Mouse (Mus musculus) left cerebral cortex, postnatal 25 days (tissue): ENCODE measurements around the gene Prkag2. TPM values are rescaled to one million over a fixed set of nuclear protein-coding genes. Genes with fewer than 3 reads are reported as not detected.

Experiments used
- DNase-seq, 2 experiments: peaks; one replicate each; pipeline ENCODE4 v3.0.0; 2022; ENCODE audit warnings: low spot score in 2 of 2, mixed read lengths in 1 of 2
- intact Hi-C: fragments of 180-260 bp; cut with DNase I; formaldehyde crosslinking; loops from one replicate; pipeline ENCODE4 v1.15.1; 2025
- total RNA-seq, 2 experiments: library from RNA; stranded (reverse); gene quantifications; 2 replicates each; pipeline ENCODE4 v1.2.3; 2021

The Prkag2 gene
- total RNA-seq, 2 experiments from 2014 or later: 102 to 108 TPM

DNA sequence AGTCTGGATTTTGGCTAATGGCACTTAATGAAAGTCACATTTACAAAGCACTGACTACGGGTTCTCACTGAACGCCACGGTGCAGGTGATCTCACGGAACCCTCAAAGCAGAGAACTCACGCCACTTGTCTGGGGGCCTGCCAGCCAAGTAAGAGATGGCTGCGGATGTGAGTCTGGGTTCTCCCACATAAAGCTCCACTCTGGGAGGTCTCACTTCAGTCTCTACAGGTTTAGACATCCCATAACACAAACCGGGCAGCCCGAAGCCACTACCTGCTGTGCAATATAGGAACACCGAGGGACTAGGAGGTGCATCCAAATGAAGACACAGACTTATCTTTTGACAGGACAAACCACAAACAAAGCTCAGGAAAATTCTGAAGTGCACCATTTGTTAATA, 193.6 kb downstream of the Prkag2 start:
- intact Hi-C loops: loop anchor here (5.0 to 10.0 kb wide), 2 partner anchors 80 to 178 kb away; no protein-coding TSS in a partner anchor
- no peak for DNase-seq

DNA sequence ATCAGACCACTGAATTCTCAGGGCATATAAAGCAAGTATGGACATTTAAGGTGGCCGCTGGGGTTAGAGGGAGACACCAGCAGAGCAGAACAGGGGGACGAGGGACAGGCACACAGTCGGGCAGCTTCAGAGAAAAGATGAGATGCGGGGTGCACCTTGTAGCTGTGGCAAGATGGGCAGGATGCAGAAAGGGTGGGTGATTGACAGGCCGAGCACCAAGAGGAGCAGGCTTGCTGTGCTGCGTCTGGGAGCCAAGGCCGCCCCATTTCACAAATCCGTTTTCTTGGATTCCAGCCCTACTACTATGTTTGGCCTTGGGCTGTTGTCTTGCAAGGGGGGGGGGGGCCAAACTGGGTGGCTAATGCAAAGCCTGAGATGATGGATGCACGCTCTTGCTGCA, 195.5 kb downstream of the Prkag2 start:
- no peak for DNase-seq
- intact Hi-C loops: loop anchor here (5.0 to 10.0 kb wide), 2 partner anchors 82 to 180 kb away; no protein-coding TSS in a partner anchor

DNA sequence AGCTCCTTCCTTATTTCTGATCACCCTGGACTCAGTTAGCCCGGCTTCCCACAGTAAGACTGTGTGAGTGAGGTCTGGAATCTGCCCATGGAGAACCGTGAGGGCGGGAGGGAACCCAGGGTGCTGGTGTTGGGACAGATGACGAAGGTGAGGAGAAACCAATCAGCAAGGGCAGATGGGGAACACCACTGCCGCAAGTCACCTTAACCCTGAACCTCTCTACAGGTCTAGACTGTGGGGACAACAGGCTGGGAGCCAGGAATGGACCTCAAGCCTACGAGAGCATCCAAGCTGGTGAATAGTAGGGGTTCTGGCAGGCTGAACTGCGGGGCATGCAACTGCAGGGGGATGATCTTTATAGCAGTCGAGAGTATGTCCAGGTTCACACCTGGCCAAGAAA, 196.0 kb downstream of the Prkag2 start:
- DNase-seq: no peak
- intact Hi-C loops: loop anchor here (10.0 kb wide), 1 partner anchor 180 kb away; no protein-coding TSS in a partner anchor

DNA sequence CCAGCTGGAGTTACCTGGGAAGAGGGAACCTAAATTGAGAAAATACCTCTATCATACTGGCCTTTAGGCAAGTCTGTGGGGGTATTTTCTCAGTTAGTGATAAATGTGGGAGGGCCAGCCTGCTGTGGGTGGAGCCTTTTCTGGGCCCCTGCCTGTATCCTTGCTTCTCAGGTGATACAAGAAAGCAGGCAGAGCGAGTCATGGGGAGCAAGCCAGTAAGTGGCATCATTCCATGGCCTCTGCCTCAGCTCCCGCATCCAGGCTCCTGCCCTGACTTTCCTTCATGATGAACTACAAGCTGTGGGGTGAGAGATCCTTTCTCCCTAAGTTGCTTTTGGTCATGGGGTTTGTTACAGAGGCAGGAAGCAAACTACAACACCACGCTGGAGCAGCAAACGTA, 196.4 kb downstream of the Prkag2 start:
- intact Hi-C loops: loop anchor here (10.0 kb wide), 1 partner anchor 181 kb away; no protein-coding TSS in a partner anchor
- no peak for DNase-seq

DNA sequence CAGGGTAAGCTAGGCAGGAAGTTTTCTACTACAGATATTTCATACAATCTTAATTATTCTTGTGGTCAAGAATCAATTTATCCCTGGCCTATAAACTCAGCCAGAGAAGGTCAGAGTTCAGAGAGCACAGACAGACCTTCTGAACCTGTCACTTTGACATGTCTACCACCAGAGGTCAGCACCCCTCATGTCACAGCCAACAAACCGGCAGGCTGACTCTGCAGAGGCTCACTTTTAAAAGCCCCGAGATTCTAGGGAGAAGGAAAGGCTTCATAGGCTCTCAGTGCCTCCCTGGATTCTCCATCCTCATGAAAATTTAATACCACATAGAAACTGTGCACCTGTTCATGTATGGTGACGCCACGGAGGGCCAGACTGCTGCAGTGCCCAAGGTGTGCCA, 197.6 kb downstream of the Prkag2 start:
- DNase-seq: no peak
- intact Hi-C loops: loop anchor here (10.0 kb wide), 1 partner anchor 182 kb away; no protein-coding TSS in a partner anchor

DNA sequence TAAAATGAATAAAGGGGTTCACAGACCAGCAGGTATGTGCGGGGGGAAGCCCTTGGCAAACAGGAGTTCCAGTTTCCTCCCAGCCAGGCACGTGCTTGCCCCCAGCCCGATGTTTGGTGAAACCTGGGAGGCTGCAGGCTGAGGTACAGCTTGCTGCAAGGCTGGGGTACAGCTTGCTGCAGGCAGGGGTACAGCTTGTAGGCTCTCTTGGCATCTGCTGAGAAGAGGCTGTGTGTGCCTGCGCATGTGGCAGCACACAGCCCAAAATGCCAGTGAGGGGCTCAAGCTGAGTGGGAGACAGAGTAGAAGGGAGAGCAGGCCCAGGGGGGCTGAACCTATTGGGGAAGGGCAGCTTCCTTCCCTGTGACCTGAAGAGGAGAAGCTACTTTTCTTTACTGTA, 204.8 kb downstream of the Prkag2 start:
- intact Hi-C loops: no loop called here
- DNase-seq: no peak

DNA sequence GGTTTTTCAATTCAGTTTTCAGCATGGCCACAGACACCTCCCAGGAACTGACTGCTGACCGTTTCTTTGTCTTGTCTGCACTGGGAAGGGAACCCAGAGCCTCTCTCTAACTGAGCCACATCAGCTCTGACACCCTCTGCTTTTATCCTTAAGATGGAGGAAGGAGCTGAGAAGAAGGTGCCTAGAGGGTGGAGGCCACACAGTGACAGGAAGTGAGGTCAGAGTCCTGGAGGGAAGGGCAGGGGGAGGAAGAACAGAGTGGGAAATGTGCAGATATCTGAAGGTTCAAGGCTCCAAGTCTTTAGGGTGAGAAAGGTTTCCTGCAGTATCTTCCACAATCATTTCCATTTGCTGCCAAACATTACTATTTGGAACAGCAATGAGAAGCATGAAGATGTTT, 205.6 kb downstream of the Prkag2 start:
- intact Hi-C loops: no loop called here
- DNase-seq: no peak

DNA sequence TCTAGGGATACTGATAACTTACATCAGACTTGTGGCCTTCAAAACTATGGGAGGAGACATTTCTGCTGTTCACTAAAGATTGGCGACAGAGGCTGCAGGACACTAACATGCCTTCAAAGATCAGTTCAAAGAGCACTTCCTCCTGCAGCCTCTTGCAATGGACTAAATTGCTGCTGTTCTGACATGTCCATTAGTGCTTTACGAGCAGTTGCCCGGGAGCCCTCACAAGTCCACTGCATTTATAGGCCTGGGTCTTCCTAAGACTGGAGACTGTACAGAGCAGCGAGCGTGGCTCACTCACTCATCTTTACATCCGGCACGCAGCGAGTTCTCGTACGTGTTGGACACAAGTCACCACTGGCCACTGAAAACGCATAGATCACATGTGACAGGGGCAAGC, 208.0 kb downstream of the Prkag2 start:
- no peak for DNase-seq
- intact Hi-C loops: no loop called here

DNA sequence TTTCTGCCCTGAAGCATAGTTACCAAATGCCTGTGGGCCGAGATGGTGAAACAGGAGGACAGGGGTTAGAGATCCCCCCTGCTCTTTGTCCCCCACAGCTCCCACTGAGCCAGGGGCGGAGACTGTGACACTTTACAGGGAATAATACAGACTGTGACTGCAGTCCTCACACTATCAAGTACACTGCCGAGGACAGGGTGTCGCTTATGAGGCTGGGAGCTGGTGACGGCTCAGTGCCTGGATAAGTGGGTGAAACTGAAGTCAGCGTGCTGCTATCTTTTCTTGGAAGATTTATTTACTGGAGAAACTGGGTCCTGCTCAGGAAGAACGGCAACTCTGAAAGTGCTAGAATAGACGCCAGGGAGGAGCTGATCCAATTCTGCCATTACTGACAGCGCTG, 210.6 kb downstream of the Prkag2 start:
- DNase-seq: peak in 1 of 2 experiments; percentile 55
- intact Hi-C loops: no loop called here

DNA sequence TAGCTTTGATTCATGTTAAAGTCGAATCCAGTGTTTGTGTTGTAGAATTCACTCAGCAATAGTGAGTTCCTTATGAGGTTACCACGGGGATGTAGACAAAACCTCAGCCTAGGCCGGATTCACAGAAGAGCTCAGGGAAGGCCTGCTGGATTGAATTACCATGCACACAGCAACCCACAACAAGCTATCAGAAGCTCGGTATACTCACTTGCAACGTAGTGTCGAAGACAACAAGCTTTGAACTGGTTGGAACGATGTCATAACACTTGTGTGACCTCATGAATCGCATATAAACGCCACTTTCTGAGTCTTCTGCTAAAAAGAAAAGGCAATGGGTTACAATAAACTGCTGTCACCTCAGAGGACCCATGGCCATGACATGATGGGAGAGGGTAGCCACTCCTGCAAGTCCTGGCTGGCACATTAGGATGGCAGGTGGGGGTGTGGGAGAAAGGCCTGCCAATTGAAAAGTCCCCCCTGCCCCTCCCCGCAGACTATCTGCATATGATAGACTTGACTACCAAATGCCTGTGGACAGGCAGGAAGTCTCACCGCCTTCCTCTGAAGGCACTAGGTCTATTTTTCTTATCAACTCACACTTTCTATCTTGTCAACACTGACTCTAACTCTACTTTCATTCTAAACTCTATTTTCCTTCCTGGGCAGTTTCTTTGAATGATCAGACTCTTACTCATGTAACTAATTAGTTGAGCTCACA, 211.4 kb downstream of the Prkag2 start:
- intact Hi-C loops: no loop called here
- DNase-seq: no peak

DNA sequence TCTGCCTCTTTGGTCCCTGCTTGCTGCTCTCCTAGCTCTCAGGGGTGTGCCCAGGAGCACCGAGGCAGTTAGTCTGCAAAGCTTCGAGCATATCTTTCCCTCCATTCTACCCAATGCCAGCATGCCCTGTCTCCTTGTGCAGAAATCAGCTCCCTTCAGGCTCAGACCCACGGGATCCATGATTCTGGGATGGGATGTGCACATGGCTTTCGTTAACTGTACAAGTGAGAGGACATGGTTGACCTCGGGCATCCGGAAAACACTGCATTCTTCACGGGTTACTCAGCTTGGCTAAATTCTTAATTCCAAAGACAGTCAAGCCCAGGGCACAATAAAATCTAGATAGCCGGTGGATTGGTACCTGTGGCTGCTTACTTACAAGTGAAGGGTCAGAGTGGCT, 213.2 kb downstream of the Prkag2 start:
- intact Hi-C loops: no loop called here
- no peak for DNase-seq

DNA sequence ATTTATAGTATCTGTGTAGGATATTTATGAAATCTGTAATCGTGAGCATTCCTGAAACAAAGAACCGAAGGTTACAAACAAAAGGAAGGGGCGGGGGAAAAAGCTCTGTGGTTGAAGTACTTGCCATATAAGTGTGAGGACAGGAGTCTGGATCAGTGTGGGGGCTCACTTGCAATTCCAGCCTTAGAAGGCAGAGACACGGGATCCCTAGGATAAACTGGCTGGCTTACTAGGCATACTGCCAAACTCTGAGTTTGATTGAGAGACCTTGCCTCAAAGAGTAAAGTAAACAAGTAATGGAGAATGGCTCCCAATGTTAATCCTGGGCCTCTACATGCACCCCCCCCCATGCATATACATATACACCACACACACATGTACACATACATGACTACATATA, 221.7 kb downstream of the Prkag2 start:
- DNase-seq: no peak
- intact Hi-C loops: no loop called here

DNA sequence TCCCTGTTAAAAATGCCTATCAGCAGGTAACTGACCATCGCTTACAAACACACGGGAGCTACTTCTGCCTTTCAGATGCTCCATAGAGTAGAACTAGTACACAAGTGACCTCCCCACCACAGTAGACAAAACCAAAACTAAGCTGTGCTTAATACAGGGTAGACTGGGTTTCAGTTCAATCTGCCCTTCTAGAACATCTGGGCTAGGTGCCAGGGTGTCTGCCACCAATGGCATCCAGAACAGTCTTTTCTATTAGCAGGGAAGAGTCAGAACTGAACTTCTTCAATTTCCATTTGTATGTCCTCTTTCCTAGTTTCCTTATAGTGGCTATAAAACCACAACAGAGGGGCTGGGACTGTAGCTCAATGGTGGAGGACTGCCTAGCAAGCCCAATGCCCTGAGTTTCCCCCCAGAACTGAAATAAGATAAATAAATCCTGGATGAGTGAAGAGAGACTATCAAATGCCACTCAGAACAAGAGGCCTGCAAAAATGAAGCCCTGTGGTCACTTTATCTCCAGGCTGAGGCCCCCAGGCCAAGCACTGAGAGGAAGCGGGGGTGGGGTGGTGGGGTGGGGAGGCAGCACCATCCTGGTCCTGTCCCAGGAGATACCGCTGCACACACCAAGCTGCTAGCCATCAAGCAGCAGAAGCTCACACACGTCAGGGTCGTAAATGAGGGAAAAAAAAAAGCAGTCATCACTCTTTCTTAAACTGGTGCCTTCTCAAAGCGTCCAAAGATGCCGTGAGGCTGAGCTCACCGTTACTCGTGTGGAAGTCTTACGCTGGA, 222.4 kb downstream of the Prkag2 start:
- intact Hi-C loops: no loop called here
- no peak for DNase-seq

DNA sequence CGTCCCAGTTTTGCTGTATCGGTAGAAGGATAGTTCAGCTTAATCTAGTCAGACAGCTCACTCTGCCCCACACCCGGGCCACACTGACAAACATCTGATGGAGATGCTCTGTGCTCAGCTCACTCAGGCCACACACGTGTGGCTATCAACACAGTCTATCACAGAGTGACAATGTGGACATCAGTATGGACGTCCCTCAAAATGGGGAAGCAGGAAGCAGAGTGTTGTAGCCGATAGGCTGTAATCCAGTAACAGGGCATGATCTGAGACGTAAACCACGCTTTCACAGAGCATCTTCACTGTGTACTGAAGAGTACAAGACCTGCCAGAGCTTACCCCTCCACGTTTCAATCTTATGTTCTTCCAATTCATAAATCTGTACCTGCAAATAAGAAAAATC, 223.8 kb downstream of the Prkag2 start:
- DNase-seq: no peak
- intact Hi-C loops: no loop called here

DNA sequence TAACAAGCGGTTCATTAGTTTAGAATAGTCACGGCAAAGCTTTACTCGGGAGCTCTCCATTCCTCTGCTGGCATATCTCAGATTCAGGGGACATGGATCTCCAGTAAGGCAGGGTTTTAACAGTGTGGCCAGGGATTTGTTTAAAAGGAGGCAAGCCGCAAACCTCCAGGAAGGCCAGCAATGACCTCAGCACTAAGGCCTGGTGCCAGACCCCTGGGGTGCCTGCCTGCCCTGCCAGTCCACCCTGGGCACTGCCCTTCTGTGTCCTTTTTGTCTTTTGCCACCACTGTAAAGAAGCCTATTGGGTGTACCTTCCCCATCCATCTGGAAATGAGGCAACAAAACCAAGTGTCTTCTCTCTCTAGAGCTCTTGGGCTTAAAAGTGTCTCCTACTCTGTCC, 226.3 kb downstream of the Prkag2 start:
- DNase-seq: peak in 1 of 2 experiments; percentile 27
- intact Hi-C loops: no loop called here

DNA sequence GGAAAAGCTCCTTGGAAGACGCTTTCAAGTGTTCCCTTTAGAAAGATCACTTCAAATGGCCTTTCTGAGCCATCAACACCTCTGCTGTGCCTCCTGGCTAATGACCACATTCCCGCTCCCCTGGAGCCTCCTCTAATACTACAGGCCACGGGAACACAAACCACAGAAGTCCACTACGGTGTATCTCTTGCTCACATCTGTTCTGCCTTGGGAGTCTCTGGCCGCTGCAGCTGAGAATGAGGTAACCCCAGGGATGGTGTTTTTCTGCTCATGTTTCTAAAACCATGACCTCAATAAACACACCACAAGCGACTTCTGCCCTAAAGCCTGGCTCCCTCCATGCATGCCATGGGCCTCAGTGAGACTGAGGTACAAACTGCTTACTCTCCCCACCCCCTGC, 227.2 kb downstream of the Prkag2 start:
- intact Hi-C loops: no loop called here
- no peak for DNase-seq

DNA sequence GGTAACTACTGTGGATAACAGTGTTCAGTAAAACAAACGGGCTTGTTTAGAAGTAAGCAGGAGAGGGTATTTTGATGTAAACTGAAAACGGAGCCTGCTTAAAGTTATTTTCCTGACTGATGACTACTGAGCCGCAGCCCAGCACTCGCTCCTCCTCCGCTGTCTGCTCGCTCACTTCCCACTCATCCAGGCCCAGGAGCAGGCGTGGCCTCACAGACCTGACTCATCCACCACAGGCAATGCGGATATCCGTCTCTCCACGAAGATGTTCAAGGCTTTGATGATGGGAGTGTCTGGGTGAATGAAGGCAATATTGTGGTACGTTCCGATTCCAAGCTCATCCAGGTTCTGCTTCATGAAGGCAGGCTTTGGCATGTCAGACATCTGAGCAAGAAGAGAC, 229.2 kb downstream of the Prkag2 start:
- DNase-seq: peak; percentile 65 to 86
- intact Hi-C loops: no loop called here

DNA sequence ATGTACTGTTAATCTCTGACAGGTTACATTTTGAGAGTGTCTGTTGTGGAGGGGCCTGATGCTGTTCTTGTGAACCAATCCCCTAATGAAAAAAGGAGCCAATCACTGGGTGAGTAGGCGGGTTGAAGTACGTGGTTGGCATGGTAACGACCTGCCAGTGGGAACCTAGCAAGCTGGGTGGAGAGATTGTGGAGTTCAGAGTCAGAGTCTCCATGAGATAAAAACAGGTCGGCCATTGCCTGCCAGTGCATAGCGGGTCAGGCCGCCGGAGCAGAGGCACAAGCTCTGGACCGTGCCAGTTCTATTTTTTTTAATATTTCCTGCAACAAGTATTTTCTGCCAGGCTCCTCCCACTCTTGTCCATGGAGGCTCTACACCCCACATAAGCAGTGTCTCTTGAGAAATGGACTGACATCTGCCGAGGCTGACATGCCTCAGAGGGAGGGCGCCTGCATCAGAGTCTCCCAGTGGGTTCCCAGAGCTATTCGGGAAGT, 230.6 kb downstream of the Prkag2 start:
- intact Hi-C loops: no loop called here
- no peak for DNase-seq

DNA sequence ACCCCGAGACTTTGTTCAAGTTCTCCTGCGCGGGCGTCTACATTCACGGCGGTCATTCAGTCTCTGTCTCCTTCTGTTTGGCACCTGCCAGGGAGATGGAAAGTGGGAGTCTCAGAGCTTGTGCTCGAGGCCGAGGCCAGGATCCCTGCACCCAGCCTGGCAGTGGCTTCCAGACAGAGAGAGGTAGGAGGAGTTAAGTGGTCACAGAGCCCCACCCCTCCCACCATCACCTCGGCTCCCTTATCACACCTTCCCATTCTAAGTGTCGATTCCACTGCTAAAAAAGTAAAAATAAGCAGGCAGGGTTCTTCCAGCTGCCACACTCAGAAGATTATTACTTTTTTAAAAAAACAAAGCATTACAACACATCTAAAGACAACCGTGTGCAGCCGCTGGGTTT, 236.6 kb downstream of the Prkag2 start:
- DNase-seq: no peak

DNA sequence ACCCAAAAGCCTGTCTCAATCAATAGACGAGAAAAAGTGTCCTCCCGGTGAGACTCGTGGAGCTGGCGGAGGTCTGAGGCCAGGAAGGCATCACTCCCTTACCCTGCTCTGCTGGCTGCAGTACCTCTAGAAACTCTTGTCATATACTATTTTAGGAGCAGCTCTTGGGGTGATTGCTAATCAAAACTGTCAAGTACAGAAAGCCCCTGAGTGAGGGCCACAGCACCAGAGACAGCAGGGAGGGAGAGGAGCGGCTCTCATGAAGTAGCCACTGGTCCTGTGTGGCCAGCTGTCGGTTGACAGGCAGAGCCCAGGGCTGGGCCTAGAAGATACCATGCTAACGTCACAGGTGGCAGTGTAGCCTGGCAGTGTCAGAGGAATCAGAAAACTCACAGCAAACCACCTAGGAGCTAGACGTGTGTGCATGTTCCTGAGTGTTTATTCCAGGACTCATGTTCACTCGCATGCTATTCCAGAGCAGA, 239.0 kb downstream of the Prkag2 start:
- intact Hi-C loops: no loop called here
- no peak for DNase-seq

More for the DNA sequence above, 236.6 kb downstream of the Prkag2 start:
- intact Hi-C loops: no loop called here
